Mouse (Mus musculus): ENCODE measurements around the gene Ptprt.

DNA sequence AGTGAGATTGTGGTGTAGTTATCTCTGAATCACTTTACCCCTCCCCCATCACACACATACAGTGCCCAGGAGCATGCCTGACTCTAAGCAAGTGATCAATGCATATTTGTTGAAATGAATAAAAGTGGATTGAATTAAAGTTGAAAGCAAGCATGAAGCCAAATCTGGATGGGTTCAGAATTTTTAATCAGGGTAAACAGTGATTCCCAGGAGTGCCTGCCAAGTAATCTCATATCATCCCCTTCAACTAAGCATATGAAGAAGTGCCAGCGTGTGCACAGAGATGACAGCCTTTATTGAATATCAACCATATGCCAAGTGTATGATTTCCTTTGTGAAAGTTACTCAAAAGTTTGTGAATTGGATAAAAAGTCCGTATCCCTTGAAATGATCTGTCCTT is 893.4 kb downstream of the Ptprt start:
- TF ChIP-seq CTCF (IDR thresholded peaks at IDR 0.05) (no peak), POLR2A (IDR thresholded peaks at IDR 0.05; ENCODE audit: insufficient read depth, low read depth, low read length) (no peak), EP300 (IDR thresholded peaks at IDR 0.05; ENCODE audit: insufficient read depth, low read depth, low read length) (no peak)

Measured in heart, adult 2 months (tissue).